9 mouse cellular contexts compared by ENCODE assay signal in genomic region chr10:126985127-126985526, GRCm38 (mm10). TPM values are rescaled to one million over a fixed set of nuclear protein-coding genes. Genes with fewer than 3 reads are reported as not detected.
DNase-seq lines count a peak whose midpoint lies in the region; ATAC-seq and TF ChIP-seq lines count a peak whose summit lies in the region.
"Had no signal": no experiment of that assay in that cellular context is flagged by ENCODE, and none has a peak within 500 bp of the region (broad histone marks: within the 10 kb centered on the region; RNA-seq: fewer than 3 reads in every experiment).

No protein-coding gene starts in this region.

- H3K9ac ChIP-seq in heart, embryonic 12.5 days = peak overlapping the region; percentile 75; the same call in 1 of the 2 replicates
- H3K9ac ChIP-seq in lung, postnatal 0 days (replicated peaks; ENCODE audit: low read depth) = no peak overlapping the region
- no peak overlapping the region for H3K9ac ChIP-seq in hindbrain, postnatal 0 days (replicated peaks; ENCODE audit: low read length)
- H3K9ac ChIP-seq in stomach, postnatal 0 days (ENCODE audit: low read length) = 0 out of 2 replicates have a peak overlapping the region, but pooled peaks have one; percentile 43

- no peaks in the 10 kb centered on the region for H3K27me3 ChIP-seq in heart, embryonic 12.5 days (replicated peaks)
- no peaks in the 10 kb centered on the region for H3K27me3 ChIP-seq in lung, postnatal 0 days (replicated peaks; ENCODE audit: insufficient read depth, low read length)
- H3K27me3 ChIP-seq in hindbrain, postnatal 0 days (ENCODE audit: insufficient read depth, low read length) = no peaks in the 10 kb centered on the region
- no peaks in the 10 kb centered on the region for H3K27me3 ChIP-seq in stomach, postnatal 0 days (ENCODE audit: control insufficient read depth, insufficient read depth, low read length)

- H3K36me3 ChIP-seq in heart, embryonic 12.5 days = no peaks in the 10 kb centered on the region; the same call in 1 of the 2 replicates
- no peaks in the 10 kb centered on the region for H3K36me3 ChIP-seq in lung, postnatal 0 days (ENCODE audit: insufficient read depth, low read length)
- no peaks in the 10 kb centered on the region for H3K36me3 ChIP-seq in hindbrain, postnatal 0 days (ENCODE audit: insufficient read depth, low read length)
- peaks cover 6% of the 10 kb centered on the region; the same call in 1 of the 2 replicates for H3K36me3 ChIP-seq in stomach, postnatal 0 days (ENCODE audit: control insufficient read depth, insufficient read depth, low read length)

- peak overlapping the region; percentile 96; the same call in 1 of the 2 replicates for H3K4me2 ChIP-seq in heart, embryonic 12.5 days
- peak overlapping the region; percentile 80 for H3K4me2 ChIP-seq in lung, postnatal 0 days (replicated peaks; ENCODE audit: low read depth, low read length)
- H3K4me2 ChIP-seq in hindbrain, postnatal 0 days (ENCODE audit: low read depth, low read length) = 0 out of 2 replicates have a peak overlapping the region, but pooled peaks have one; percentile 91
- peak overlapping the region; percentile 83 for H3K4me2 ChIP-seq in stomach, postnatal 0 days (replicated peaks; ENCODE audit: low read depth)

- H3K4me3 ChIP-seq in heart, embryonic 12.5 days = no peak overlapping the region
- H3K4me3 ChIP-seq in lung, postnatal 0 days (ENCODE audit: low read depth, low read length) = no peak overlapping the region
- H3K4me3 ChIP-seq in lung, adult 2 months (replicated peaks; ENCODE audit: extremely low read depth, low read depth, low read length) = no peak overlapping the region
- H3K4me3 ChIP-seq in hindbrain, postnatal 0 days (ENCODE audit: low read length) = no peak overlapping the region
- no peak overlapping the region for H3K4me3 ChIP-seq in stomach, postnatal 0 days (ENCODE audit: low read depth, low read length)

- no peak for ATAC-seq in heart, embryonic 12.5 days (ENCODE audit: insufficient number of reproducible peaks, low FRiP score)
- ATAC-seq in lung, postnatal 0 days = no peak
- ATAC-seq in hindbrain, postnatal 0 days = no peak
- no peak for ATAC-seq in stomach, postnatal 0 days (ENCODE audit: low FRiP score, low TSS enrichment)
- ATAC-seq: CD4-positive, CD25-positive, alpha-beta regulatory T cell, adult 4 months had no signal

- peaks cover 97% of the 10 kb centered on the region for H3K4me1 ChIP-seq in heart, embryonic 12.5 days (replicated peaks)
- peaks cover 68% of the 10 kb centered on the region for H3K4me1 ChIP-seq in lung, postnatal 0 days (ENCODE audit: insufficient read depth, low read depth, low read length)
- H3K4me1 ChIP-seq in lung, adult 2 months (ENCODE audit: control insufficient read depth, insufficient read depth, low read length) = peaks cover 70% of the 10 kb centered on the region
- H3K4me1 ChIP-seq in hindbrain, postnatal 0 days (ENCODE audit: insufficient read depth, low read length) = peaks cover 62% of the 10 kb centered on the region
- peaks cover 37% of the 10 kb centered on the region for H3K4me1 ChIP-seq in stomach, postnatal 0 days (replicated peaks; ENCODE audit: control insufficient read depth, insufficient read depth)

- no peak for DNase-seq in heart, postnatal 25 days (ENCODE audit: low spot score)
- peak; percentile 4 for DNase-seq in lung, postnatal 0 days (ENCODE audit: low spot score)
- no peak for DNase-seq in lung, adult 2 months
- DNase-seq in hindbrain, postnatal 0 days (ENCODE audit: low spot score) = no peak
- DNase-seq in stomach, postnatal 0 days (ENCODE audit: low spot score) = no peak
- DNase-seq in right cerebral cortex, postnatal 14 days = no peak
- DNase-seq in gastrocnemius, postnatal 36 days = no peak

- TF ChIP-seq POLR2A in lung, adult 2 months (IDR thresholded peaks at IDR 0.05; ENCODE audit: borderline replicate concordance, extremely low read depth, low read depth, low read length) = no peak

- no peak for TF ChIP-seq CTCF in lung, postnatal 0 days (IDR thresholded peaks at IDR 0.05)
- no peak for TF ChIP-seq CTCF in lung, adult 2 months (IDR thresholded peaks at IDR 0.05; ENCODE audit: insufficient read depth, low read length)
- no peak for TF ChIP-seq CTCF in hindbrain, postnatal 0 days (IDR thresholded peaks at IDR 0.05; ENCODE audit: low read depth)
- TF ChIP-seq CTCF in stomach, postnatal 0 days (IDR thresholded peaks at IDR 0.05; ENCODE audit: low read depth) = no peak

- no peak for TF ChIP-seq EP300 in lung, postnatal 0 days (IDR thresholded peaks at IDR 0.05)
- no peak for TF ChIP-seq EP300 in stomach, postnatal 0 days (optimal IDR thresholded peaks at IDR 0.05)

- WGBS in heart, embryonic 12.5 days = 84% methylated on average over 4 of the region's 4 CpGs
- WGBS in lung, postnatal 0 days = 56% methylated on average over 4 of the region's 4 CpGs
- WGBS in lung, adult 2 months = 39% methylated on average over 4 of the region's 4 CpGs
- 64% methylated on average over 4 of the region's 4 CpGs for WGBS in hindbrain, postnatal 0 days
- WGBS in stomach, postnatal 0 days = 69% methylated on average over 4 of the region's 4 CpGs

- no peaks in the 10 kb centered on the region for H3K9me3 ChIP-seq in heart, embryonic 12.5 days (replicated peaks)
- H3K9me3 ChIP-seq in lung, postnatal 0 days (ENCODE audit: low read length) = no peaks in the 10 kb centered on the region
- H3K9me3 ChIP-seq in hindbrain, postnatal 0 days (ENCODE audit: low read length) = no peaks in the 10 kb centered on the region
- H3K9me3 ChIP-seq in stomach, postnatal 0 days (ENCODE audit: control insufficient read depth, low read length) = no peaks in the 10 kb centered on the region

- peak overlapping the region; percentile 75 for H3K27ac ChIP-seq in heart, embryonic 12.5 days (ENCODE audit: poor library complexity, severe bottlenecking)
- peak overlapping the region; percentile 82 for H3K27ac ChIP-seq in lung, postnatal 0 days (ENCODE audit: low read length)
- peak overlapping the region; percentile 48; the same call in 1 of the 2 replicates for H3K27ac ChIP-seq in hindbrain, postnatal 0 days
- H3K27ac ChIP-seq in stomach, postnatal 0 days (replicated peaks) = peak overlapping the region; percentile 75

- intact Hi-C loops in heart, postnatal 25 days (cut with DNase I) = no loop called here
- intact Hi-C loops in gastrocnemius, postnatal 36 days (cut with DNase I) = no loop called here

RNA-seq across cellular contexts. Expression of gene Ctdsp2, which starts 6.6 kb away (rescaled TPM):
- polyA plus RNA-seq in heart, embryonic 12.5 days (2016; fragmentation: Nextera tagmentation; extraction: Ambion mirVana) = 54.0 and 54.6 TPM in 2 replicates
- 100 to 1,000 TPM; 104 to 110 TPM for total RNA-seq in heart, postnatal 25 days (2021)
- 63.9 and 67.9 TPM in 2 replicates for polyA plus RNA-seq in lung, postnatal 0 days (2015; fragmentation: Nextera tagmentation; extraction: Ambion mirVana)
- polyA plus RNA-seq in lung, adult 2 months (2012; rRNA removed) = 182 and 227 TPM in 2 replicates
- total RNA-seq in hindbrain, postnatal 0 days (2014; rRNA removed) = 64.5 and 64.7 TPM in 2 replicates
- 15.0 and 16.7 TPM in 2 replicates for polyA plus RNA-seq in hindbrain, postnatal 0 days (2015; fragmentation: Nextera tagmentation; extraction: Ambion mirVana)
- 29.1 and 33.0 TPM in 2 replicates for polyA plus RNA-seq in stomach, postnatal 0 days (2015; fragmentation: Nextera tagmentation; extraction: Ambion mirVana)
- total RNA-seq in gastrocnemius, postnatal 36 days (2021) = 100 to 1,000 TPM in 1 of 2 experiments, 10 to 100 TPM in 1; 83.2 to 103 TPM

RNA-seq across cellular contexts. Expression of gene Avil, which starts 15.4 kb away (rescaled TPM):
- polyA plus RNA-seq in heart, embryonic 12.5 days (2016; fragmentation: Nextera tagmentation; extraction: Ambion mirVana) = 0.19 and 0.22 TPM in 2 replicates
- total RNA-seq in heart, postnatal 25 days (2021) = under 1 TPM; 0.14 to 0.39 TPM
- polyA plus RNA-seq in lung, postnatal 0 days (2015; fragmentation: Nextera tagmentation; extraction: Ambion mirVana) = 0.13 and 0.15 TPM in 2 replicates
- polyA plus RNA-seq in lung, adult 2 months (2012; rRNA removed) = 0.12 and 0.30 TPM in 2 replicates
- total RNA-seq in hindbrain, postnatal 0 days (2014; rRNA removed) = 0.52 and 1.3 TPM in 2 replicates
- polyA plus RNA-seq in hindbrain, postnatal 0 days (2015; fragmentation: Nextera tagmentation; extraction: Ambion mirVana) = 0.98 and 1.4 TPM in 2 replicates
- polyA plus RNA-seq in stomach, postnatal 0 days (2015; fragmentation: Nextera tagmentation; extraction: Ambion mirVana) = 10.7 and 12.3 TPM in 2 replicates
- 1 to 10 TPM; 1.8 to 2.0 TPM for total RNA-seq in gastrocnemius, postnatal 36 days (2021)

RNA-seq across cellular contexts. Expression of gene Tsfm, which starts 45.5 kb away (rescaled TPM):
- polyA plus RNA-seq in heart, embryonic 12.5 days (2016; fragmentation: Nextera tagmentation; extraction: Ambion mirVana) = 99.2 and 99.4 TPM in 2 replicates
- 10 to 100 TPM; 66.1 to 67.4 TPM for total RNA-seq in heart, postnatal 25 days (2021)
- polyA plus RNA-seq in lung, postnatal 0 days (2015; fragmentation: Nextera tagmentation; extraction: Ambion mirVana) = 39.1 and 42.3 TPM in 2 replicates
- polyA plus RNA-seq in lung, adult 2 months (2012; rRNA removed) = 22.4 and 25.1 TPM in 2 replicates
- total RNA-seq in hindbrain, postnatal 0 days (2014; rRNA removed) = 31.4 and 49.0 TPM in 2 replicates
- polyA plus RNA-seq in hindbrain, postnatal 0 days (2015; fragmentation: Nextera tagmentation; extraction: Ambion mirVana) = 62.4 and 62.7 TPM in 2 replicates
- polyA plus RNA-seq in stomach, postnatal 0 days (2015; fragmentation: Nextera tagmentation; extraction: Ambion mirVana) = 58.9 and 61.3 TPM in 2 replicates
- 10 to 100 TPM; 20.5 to 21.7 TPM for total RNA-seq in gastrocnemius, postnatal 36 days (2021)

RNA-seq across cellular contexts. Expression of gene Mettl1, which starts 56.1 kb away (rescaled TPM):
- polyA plus RNA-seq in heart, embryonic 12.5 days (2016; fragmentation: Nextera tagmentation; extraction: Ambion mirVana) = 37.0 and 37.1 TPM in 2 replicates
- total RNA-seq in heart, postnatal 25 days (2021) = 1 to 10 TPM; 6.1 to 6.9 TPM
- 12.9 and 13.6 TPM in 2 replicates for polyA plus RNA-seq in lung, postnatal 0 days (2015; fragmentation: Nextera tagmentation; extraction: Ambion mirVana)
- 8.9 and 14.5 TPM in 2 replicates for polyA plus RNA-seq in lung, adult 2 months (2012; rRNA removed)
- 9.3 and 10.0 TPM in 2 replicates for total RNA-seq in hindbrain, postnatal 0 days (2014; rRNA removed)
- polyA plus RNA-seq in hindbrain, postnatal 0 days (2015; fragmentation: Nextera tagmentation; extraction: Ambion mirVana) = 23.8 and 23.9 TPM in 2 replicates
- polyA plus RNA-seq in stomach, postnatal 0 days (2015; fragmentation: Nextera tagmentation; extraction: Ambion mirVana) = 32.4 and 36.8 TPM in 2 replicates
- 10 to 100 TPM in 1 of 2 experiments, 1 to 10 TPM in 1; 8.2 to 10.0 TPM for total RNA-seq in gastrocnemius, postnatal 36 days (2021)

RNA-seq across cellular contexts. Expression of gene Eef1akmt3, which starts 56.2 kb away (rescaled TPM):
- polyA plus RNA-seq in heart, embryonic 12.5 days (2016; fragmentation: Nextera tagmentation; extraction: Ambion mirVana) = 0.14 and 0.18 TPM in 2 replicates
- total RNA-seq in heart, postnatal 25 days (2021) = under 1 TPM in 1 of 2 experiments, not detected in 1; 0.11 TPM
- polyA plus RNA-seq in lung, postnatal 0 days (2015; fragmentation: Nextera tagmentation; extraction: Ambion mirVana) = 0.27 and 0.30 TPM in 2 replicates
- 0.17 and 0.38 TPM in 2 replicates for polyA plus RNA-seq in lung, adult 2 months (2012; rRNA removed)
- 0.31 TPM in 1 of 2 replicates, not detected in the other for total RNA-seq in hindbrain, postnatal 0 days (2014; rRNA removed)
- 0.19 TPM in 2 replicates for polyA plus RNA-seq in hindbrain, postnatal 0 days (2015; fragmentation: Nextera tagmentation; extraction: Ambion mirVana)
- polyA plus RNA-seq in stomach, postnatal 0 days (2015; fragmentation: Nextera tagmentation; extraction: Ambion mirVana) = 1.2 and 1.3 TPM in 2 replicates
- under 1 TPM in 1 of 2 experiments, not detected in 1; 0.10 TPM for total RNA-seq in gastrocnemius, postnatal 36 days (2021)

Comparison
In these comparisons a context has a peak if more than half of its experiments do, and no peak if none do; other contexts are left out.
1. H3K9ac ChIP-seq: peak in heart, embryonic 12.5 days (single experiment) and stomach, postnatal 0 days (single experiment); none in lung, postnatal 0 days (single experiment) and hindbrain, postnatal 0 days (single experiment).
2. Peak in every context shown above with its lines, with median percentiles within 50 percentile points of each other: H3K27ac ChIP-seq and H3K4me2 ChIP-seq.